11 mouse cellular contexts compared by ENCODE assay signal in the genomic region with DNA sequence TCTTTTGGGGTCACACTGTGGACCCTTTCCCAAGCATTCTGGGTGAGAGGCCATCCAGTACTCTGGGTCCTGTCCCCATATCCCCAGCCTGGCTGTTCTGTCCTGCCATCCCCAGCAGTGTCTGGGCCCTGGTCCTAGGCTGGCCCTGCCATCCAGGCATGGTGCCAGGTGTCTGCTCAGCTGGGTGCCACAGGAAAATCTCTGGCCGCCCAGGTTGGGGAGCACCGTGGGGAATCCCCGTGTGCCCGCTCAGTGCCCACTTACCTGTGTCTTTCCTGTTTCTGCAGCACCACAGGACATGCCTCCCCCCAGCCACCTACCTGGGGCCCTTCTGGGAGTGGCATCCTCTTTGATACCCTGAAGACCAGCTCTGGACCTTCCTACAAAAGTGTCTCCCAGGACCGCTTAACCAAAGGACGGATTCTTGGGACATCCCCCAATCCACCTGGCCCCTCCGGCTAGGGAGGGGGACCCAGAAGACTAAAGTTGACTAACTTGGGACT. TPM values are rescaled to one million over a fixed set of nuclear protein-coding genes. Genes with fewer than 3 reads are reported as not detected.
DNase-seq lines count a peak whose midpoint lies in the region; ATAC-seq lines count a peak whose summit lies in the region.
"Had no signal": no experiment of that assay in that cellular context is flagged by ENCODE, and none has a peak within 500 bp of the region (broad histone marks: within the 10 kb centered on the region; RNA-seq: fewer than 3 reads in every experiment).

No protein-coding gene starts in this region.

- ATAC-seq in lung, embryonic 16.5 days (ENCODE audit: low read depth) = no peak
- ATAC-seq in heart, embryonic 14.5 days (ENCODE audit: insufficient number of reproducible peaks, insufficient read depth, low FRiP score, low read depth) = no peak
- ATAC-seq in midbrain, embryonic 11.5 days (ENCODE audit: low FRiP score) = no peak

- H3K36me3 ChIP-seq in lung, embryonic 16.5 days (ENCODE audit: control insufficient read depth, insufficient read depth, low read length) = peaks cover 4% of the 10 kb centered on the region; the same call in 1 of the 2 replicates
- peaks cover 24% of the 10 kb centered on the region for H3K36me3 ChIP-seq in heart, embryonic 14.5 days (ENCODE audit: control insufficient read depth, insufficient read depth, low read length)
- peaks cover 6% of the 10 kb centered on the region; the same call in 1 of the 2 replicates for H3K36me3 ChIP-seq in macrophage (ENCODE audit: inconsistent target)
- no peaks in the 10 kb centered on the region for H3K36me3 ChIP-seq in midbrain, embryonic 11.5 days (ENCODE audit: control insufficient read depth, insufficient read depth, low read length)

- no peaks in the 10 kb centered on the region for H3K9me3 ChIP-seq in lung, embryonic 16.5 days (ENCODE audit: control insufficient read depth, low read length)
- no peaks in the 10 kb centered on the region for H3K9me3 ChIP-seq in heart, embryonic 14.5 days (ENCODE audit: control insufficient read depth, low read length)
- H3K9me3 ChIP-seq in midbrain, embryonic 11.5 days (ENCODE audit: control insufficient read depth, low read length) = no peaks in the 10 kb centered on the region

- no peak overlapping the region for H3K4me2 ChIP-seq in lung, embryonic 16.5 days (ENCODE audit: low read depth, low read length)
- H3K4me2 ChIP-seq in heart, embryonic 14.5 days (ENCODE audit: low read length) = no peak overlapping the region
- no peak overlapping the region for H3K4me2 ChIP-seq in midbrain, embryonic 11.5 days

- no peaks in the 10 kb centered on the region for H3K27me3 ChIP-seq in lung, embryonic 16.5 days (ENCODE audit: control insufficient read depth, insufficient read depth, low read depth, low read length)
- H3K27me3 ChIP-seq in heart, embryonic 14.5 days (ENCODE audit: control insufficient read depth, insufficient read depth, low read length) = no peaks in the 10 kb centered on the region
- H3K27me3 ChIP-seq in midbrain, embryonic 11.5 days (ENCODE audit: control insufficient read depth, insufficient read depth, low read length) = no peaks in the 10 kb centered on the region

- H3K79me2 ChIP-seq in macrophage (ENCODE audit: inconsistent target) = peaks cover 91% of the 10 kb centered on the region

- H3K4me1 ChIP-seq in lung, embryonic 16.5 days (replicated peaks; ENCODE audit: control insufficient read depth, insufficient read depth, low read length) = peaks cover 70% of the 10 kb centered on the region
- H3K4me1 ChIP-seq in heart, embryonic 14.5 days (ENCODE audit: control insufficient read depth in 2 of 2, insufficient read depth in 2 of 2, low read length in 2 of 2) = peaks cover 72 to 92% of the 10 kb centered on the region in 2 experiments
- H3K4me1 ChIP-seq in midbrain, embryonic 11.5 days (ENCODE audit: control insufficient read depth, insufficient read depth, low read length) = peaks cover 25% of the 10 kb centered on the region

- H3K27ac ChIP-seq in lung, embryonic 16.5 days (ENCODE audit: low read length) = peak overlapping the region; percentile 88
- peak overlapping the region in 1 of 2 experiments; percentile 93; a peak in 1 of 4 replicates for H3K27ac ChIP-seq in heart, embryonic 14.5 days (replicated peaks in 1 of 2; ENCODE audit: control insufficient read depth in 1 of 2, insufficient read depth in 1 of 2, low read depth in 2 of 2, low read length in 2 of 2)
- 0 out of 2 replicates have a peak overlapping the region, but pooled peaks have one; percentile 12 for H3K27ac ChIP-seq in macrophage
- H3K27ac ChIP-seq in midbrain, embryonic 11.5 days (ENCODE audit: low read depth, low read length) = no peak overlapping the region
- H3K27ac ChIP-seq: liver, embryonic 14.5 days had no signal

- no peak overlapping the region for H3K4me3 ChIP-seq in lung, embryonic 16.5 days (ENCODE audit: low read length)
- H3K4me3 ChIP-seq in heart, embryonic 14.5 days (ENCODE audit: control insufficient read depth in 1 of 2, insufficient read depth in 1 of 2, low read depth in 1 of 2, low read length in 2 of 2) = no peak overlapping the region
- no peak overlapping the region for H3K4me3 ChIP-seq in macrophage (ENCODE audit: inconsistent target)
- H3K4me3 ChIP-seq in midbrain, embryonic 11.5 days (ENCODE audit: low read depth, low read length) = no peak overlapping the region

- 80% methylated on average over 7 of the region's 7 CpGs for WGBS in lung, embryonic 16.5 days
- 79% methylated on average over 7 of the region's 7 CpGs for WGBS in heart, embryonic 14.5 days
- 46% methylated on average over 7 of the region's 7 CpGs for WGBS in macrophage (ENCODE audit: missing documents)
- 78% methylated on average over 7 of the region's 7 CpGs for WGBS in midbrain, embryonic 11.5 days

- DNase-seq in cerebellum, adult 18-20 months = peak; percentile 56 to 73
- DNase-seq in cerebellum, postnatal 4 days (ENCODE audit: low spot score in 2 of 2) = no peak
- no peak for DNase-seq in lung, postnatal 36 days
- no peak for DNase-seq in right cerebral cortex, postnatal 14 days
- no peak for DNase-seq in midbrain, embryonic 11.5 days (ENCODE audit: low spot score, missing footprints)

- no peak overlapping the region for H3K9ac ChIP-seq in lung, embryonic 16.5 days (ENCODE audit: low read length)
- H3K9ac ChIP-seq in heart, embryonic 14.5 days (ENCODE audit: low read length) = peak overlapping the region; percentile 66
- H3K9ac ChIP-seq in midbrain, embryonic 11.5 days (ENCODE audit: low read length) = no peak overlapping the region
- H3K9ac ChIP-seq: liver, embryonic 14.5 days had no signal

RNA-seq across cellular contexts. Expression of gene Rara, which starts 22.4 kb away (rescaled TPM):
- polyA plus RNA-seq in lung, embryonic 16.5 days (2015; fragmentation: Nextera tagmentation; extraction: Ambion mirVana) = 35.4 and 37.2 TPM in 2 replicates
- polyA plus RNA-seq in heart, embryonic 14.5 days (2014; fragmentation: Nextera tagmentation; extraction: Ambion mirVana) = 31.4 and 33.4 TPM in 2 replicates
- total RNA-seq in macrophage (2018; cell fraction: chromatin; rRNA removed) = 10 to 100 TPM in 20 of 26 experiments, 1 to 10 TPM in 6; 7.0 to 27.6 (median 17.2) TPM
- 10 to 100 TPM in 24 of 26 experiments, 1 to 10 TPM in 2; 7.8 to 33.7 (median 21.0) TPM for total RNA-seq in macrophage (2018; cell fraction: cytosol; rRNA removed)
- total RNA-seq in macrophage (2018; cell fraction: nucleus; rRNA removed) = 10 to 100 TPM in 24 of 26 experiments, 1 to 10 TPM in 2; 6.3 to 35.2 (median 17.9) TPM
- 13.3 to 17.5 TPM (median 13.4 TPM) in 3 replicates for polyA plus RNA-seq in macrophage (2018)
- polyA plus RNA-seq in midbrain, embryonic 11.5 days (2014; fragmentation: Nextera tagmentation; extraction: Ambion mirVana) = 13.2 and 14.8 TPM in 2 replicates

RNA-seq across cellular contexts. Expression of gene Gjd3, which starts 32.8 kb away (rescaled TPM):
- 0.31 TPM in 1 of 2 replicates, not detected in the other for polyA plus RNA-seq in lung, embryonic 16.5 days (2015; fragmentation: Nextera tagmentation; extraction: Ambion mirVana)
- 1.00 and 2.3 TPM in 2 replicates for polyA plus RNA-seq in heart, embryonic 14.5 days (2014; fragmentation: Nextera tagmentation; extraction: Ambion mirVana)
- not detected for total RNA-seq in macrophage (2018; cell fraction: chromatin; rRNA removed)
- total RNA-seq in macrophage (2018; cell fraction: cytosol; rRNA removed) = not detected
- not detected for total RNA-seq in macrophage (2018; cell fraction: nucleus; rRNA removed)
- not detected in 3 replicates for polyA plus RNA-seq in macrophage (2018)
- polyA plus RNA-seq in midbrain, embryonic 11.5 days (2014; fragmentation: Nextera tagmentation; extraction: Ambion mirVana) = not detected in 2 replicates
- total RNA-seq: hematopoietic stem cell, adult 5-6 weeks had no signal
- polyA plus RNA-seq: C2C12; liver, embryonic 14.5 days had no signal

RNA-seq across cellular contexts. Expression of gene Cdc6, which starts 42.4 kb away (rescaled TPM):
- 34.0 and 38.3 TPM in 2 replicates for polyA plus RNA-seq in lung, embryonic 16.5 days (2015; fragmentation: Nextera tagmentation; extraction: Ambion mirVana)
- polyA plus RNA-seq in heart, embryonic 14.5 days (2014; fragmentation: Nextera tagmentation; extraction: Ambion mirVana) = 15.6 and 17.5 TPM in 2 replicates
- total RNA-seq in macrophage (2018; cell fraction: chromatin; rRNA removed) = 1 to 10 TPM in 20 of 26 experiments, under 1 TPM in 6; 0.25 to 5.5 (median 2.3) TPM
- total RNA-seq in macrophage (2018; cell fraction: cytosol; rRNA removed) = 1 to 10 TPM in 22 of 26 experiments, under 1 TPM in 4; 0.57 to 2.4 (median 1.4) TPM
- 10 to 100 TPM in 1 of 26 experiments, 1 to 10 TPM in 23, under 1 TPM in 2; 0.58 to 22.6 (median 1.7) TPM for total RNA-seq in macrophage (2018; cell fraction: nucleus; rRNA removed)
- polyA plus RNA-seq in macrophage (2018) = 0.70 to 13.4 TPM (median 2.2 TPM) in 3 replicates
- 44.3 and 45.0 TPM in 2 replicates for polyA plus RNA-seq in midbrain, embryonic 11.5 days (2014; fragmentation: Nextera tagmentation; extraction: Ambion mirVana)

Comparison
In these comparisons a context has a peak if more than half of its experiments do, and no peak if none do; other contexts are left out.
1. DNase-seq: peak in cerebellum, adult 18-20 months (2 of 2); none in cerebellum, postnatal 4 days (0 of 2), lung, postnatal 36 days (single experiment), right cerebral cortex, postnatal 14 days (single experiment) and midbrain, embryonic 11.5 days (single experiment).